Mouse (Mus musculus) G1E (cell line): ENCODE data around the gene Folr1. TPM values are rescaled to one million over a fixed set of nuclear protein-coding genes. Genes with fewer than 3 reads are reported as not detected.

Source experiments
- ATAC-seq: 2 replicates; pipeline ENCODE4 v1.8.0; 2016; ENCODE audit warnings: mild to moderate bottlenecking; ENCODE audit not compliant: insufficient number of reproducible peaks, poor library complexity, low FRiP score, severe bottlenecking; ENCODE audit errors: extremely low read depth
- DNase-seq: peaks from one replicate; pipeline ENCODE4 v3.0.0; 2012; ENCODE audit warnings: low spot score
- H3K27me3 ChIP-seq: 2 replicates; pipeline ENCODE4 v1.6.1; 2012; ENCODE audit warnings: mild to moderate bottlenecking, low read length, inconsistent platforms; ENCODE audit not compliant: insufficient read depth
- H3K36me3 ChIP-seq: replicated peaks from 2 replicates; pipeline ENCODE3; 2012; ENCODE audit warnings: mild to moderate bottlenecking, inconsistent platforms
- H3K4me1 ChIP-seq: 2 replicates; pipeline ENCODE4 v1.6.1; 2012; ENCODE audit warnings: low read depth, low read length, inconsistent platforms, mixed read lengths; ENCODE audit not compliant: insufficient read depth
- H3K4me3 ChIP-seq: 2 replicates; pipeline ENCODE4 v1.5.1; 2012; ENCODE audit warnings: low read depth, mild to moderate bottlenecking, inconsistent platforms, low read length, moderate library complexity, mixed read lengths
- H3K9me3 ChIP-seq: replicated peaks from 2 replicates; pipeline ENCODE4 v1.6.1; 2012; ENCODE audit warnings: inconsistent platforms
- CTCF ChIP-seq: IDR thresholded peaks from 2 replicates; pipeline ENCODE4 v1.5.1; 2012; ENCODE audit warnings: low read depth, low read length, inconsistent platforms, mixed read lengths
- GATA1 ChIP-seq: IDR thresholded peaks from 2 replicates; pipeline ENCODE4 v1.6.1; 2012; ENCODE audit warnings: borderline replicate concordance, low read length, inconsistent platforms, mixed read lengths
- GATA2 ChIP-seq: IDR thresholded peaks from 2 replicates; pipeline ENCODE4 v1.6.1; 2012; ENCODE audit warnings: low read depth, low read length, inconsistent platforms, borderline replicate concordance
- POLR2AphosphoS5 ChIP-seq: IDR thresholded peaks from 2 replicates; pipeline ENCODE4 v1.6.1; 2012; ENCODE audit warnings: low read depth, low read length, inconsistent platforms; ENCODE audit not compliant: insufficient replicate concordance
- TAL1 ChIP-seq: conservative IDR thresholded peaks from 2 replicates; pipeline ENCODE4 v1.6.1; 2012; ENCODE audit warnings: low read depth, low read length, inconsistent platforms, mixed read lengths
- polyA plus RNA-seq: library from polyadenylated mRNA; stranded (reverse); fragments of >175 nt; gene quantifications from 2 replicates; pipeline ENCODE4 v1.2.3, GENCODE M21; 2012
- total RNA-seq, 2 experiments: library from RNA; stranded (forward) in 1 of 2; stranded (reverse) in 1 of 2; fragments of 200-1000 nt in 1 of 2; fragments of >200 nt in 1 of 2; fragmentation: Nextera tagmentation in 1 of 2; gene quantifications; 2 replicates each; pipeline ENCODE4 v1.2.3; 2014 to 2017

Gene Folr1
- total and polyA plus RNA-seq, 3 experiments, result 0.22 TPM; not detected in 2

GRCm38 (mm10) chr7:101905561-101906286 is 35.1 kb upstream of the Folr1 start, which contains the start of gene Lamtor1:
Lamtor1 (plus strand) TSS chr7:101905904.
- H3K4me1 ChIP-seq, result peaks cover 48% of the 10 kb centered on the region
- H3K36me3 ChIP-seq, result peaks cover 64% of the 10 kb centered on the region
- no peaks in the 10 kb centered on the region for H3K9me3 ChIP-seq
- DNase-seq, result peak; percentile 94
- H3K27me3 ChIP-seq, result no peaks in the 10 kb centered on the region
- H3K4me3 ChIP-seq, result peak within 1 kb of the TSS; percentile 80
- peak; percentile 98 for ATAC-seq
- TF ChIP-seq POLR2AphosphoS5, result no peak
- TF ChIP-seq CTCF, result no peak
- no peak for TF ChIP-seq GATA1
- no peak for TF ChIP-seq TAL1
- TF ChIP-seq GATA2, result no peak

GRCm38 (mm10) chr7:101902846-101903245 is 32.3 kb upstream of the Folr1 start:
- peaks cover 64% of the 10 kb centered on the region for H3K36me3 ChIP-seq
- TF ChIP-seq CTCF, result no peak
- TF ChIP-seq GATA1, result no peak
- no peak for TF ChIP-seq GATA2
- TF ChIP-seq POLR2AphosphoS5, result no peak
- TF ChIP-seq TAL1, result no peak
- no peak for ATAC-seq
- H3K4me3 ChIP-seq, result no peak overlapping the region
- no peaks in the 10 kb centered on the region for H3K27me3 ChIP-seq
- DNase-seq, result no peak
- H3K9me3 ChIP-seq, result no peaks in the 10 kb centered on the region
- H3K4me1 ChIP-seq, result peaks cover 34% of the 10 kb centered on the region

GRCm38 (mm10) chr7:101901969-101902368 is 31.4 kb upstream of the Folr1 start:
- TF ChIP-seq TAL1 (no peak), GATA1 (no peak), POLR2AphosphoS5 (no peak), CTCF (no peak), GATA2 (no peak)
- no peak for DNase-seq
- no peaks in the 10 kb centered on the region for H3K27me3 ChIP-seq
- H3K4me3 ChIP-seq, result no peak overlapping the region
- H3K9me3 ChIP-seq, result no peaks in the 10 kb centered on the region
- no peak for ATAC-seq
- peaks cover 34% of the 10 kb centered on the region for H3K4me1 ChIP-seq
- peaks cover 60% of the 10 kb centered on the region for H3K36me3 ChIP-seq

DNA sequence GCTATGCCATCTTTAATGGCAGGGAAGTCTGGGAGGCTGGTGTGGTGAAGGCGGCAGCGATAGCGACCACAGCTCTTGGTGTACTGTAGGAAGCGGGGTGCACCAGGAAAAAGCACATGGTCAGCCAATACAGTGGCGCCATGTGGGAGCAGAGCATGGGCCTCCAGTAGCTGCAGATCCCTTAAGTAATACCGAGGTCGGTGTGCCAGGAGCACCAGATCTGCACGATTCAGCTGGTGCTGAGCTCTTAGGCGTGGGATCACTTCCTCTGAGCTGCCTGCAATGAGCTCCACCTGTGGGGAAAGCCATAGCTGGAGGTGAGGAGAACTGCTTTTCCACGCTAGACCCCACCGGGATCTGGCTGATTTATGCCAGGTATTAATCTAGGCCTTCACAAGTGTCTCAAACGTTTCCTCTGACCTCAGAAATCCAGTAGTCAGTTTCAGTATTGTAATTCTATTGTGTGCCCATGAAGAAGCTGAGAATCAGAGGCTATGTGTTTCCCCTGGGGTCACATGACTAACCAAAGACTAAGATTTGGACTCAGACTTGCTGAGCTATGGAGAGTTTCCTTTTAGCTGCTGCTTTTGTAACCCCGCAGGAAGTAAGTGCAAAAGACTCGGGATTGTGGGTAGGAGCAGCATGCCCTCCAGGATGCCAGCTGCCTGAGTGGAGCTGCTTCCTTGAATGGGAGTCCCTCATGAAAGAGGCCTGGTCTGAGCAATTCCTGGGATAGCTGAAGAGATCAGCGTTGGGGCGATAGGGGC is 29.9 kb upstream of the Folr1 start:
- Histone ChIP-seq H3K4me3 (no peak overlapping the region), H3K27me3 (no peaks in the 10 kb centered on the region), H3K36me3 (peaks cover 57% of the 10 kb centered on the region), H3K4me1 (peaks cover 26% of the 10 kb centered on the region), H3K9me3 (no peaks in the 10 kb centered on the region)
- DNase-seq (no peak), ATAC-seq (no peak)
- TF ChIP-seq GATA2, result no peak
- TF ChIP-seq POLR2AphosphoS5, result no peak
- no peak for TF ChIP-seq CTCF
- no peak for TF ChIP-seq TAL1
- TF ChIP-seq GATA1, result no peak

- Histone ChIP-seq H3K36me3 (peaks cover 38% of the 10 kb centered on the region), H3K4me3 (peak overlapping the region; percentile 73), H3K27me3 (no peaks in the 10 kb centered on the region), H3K4me1 (peaks cover 17% of the 10 kb centered on the region), H3K9me3 (no peaks in the 10 kb centered on the region)
- ATAC-seq, result peak; percentile 92
- TF ChIP-seq GATA2 (no peak), TAL1 (no peak), POLR2AphosphoS5 (no peak), CTCF (no peak)
- DNase-seq, result peak; percentile 96
Measured at GRCm38 (mm10) chr7:101896104-101897066, 25.8 kb upstream of the Folr1 start.

- Histone ChIP-seq H3K4me1 (peaks cover 19% of the 10 kb centered on the region), H3K27me3 (no peaks in the 10 kb centered on the region), H3K36me3 (peaks cover 31% of the 10 kb centered on the region), H3K9me3 (no peaks in the 10 kb centered on the region), H3K4me3 (peak overlapping the region; percentile 73)
- DNase-seq (no peak), ATAC-seq (no peak)
- no peak for TF ChIP-seq GATA2
- no peak for TF ChIP-seq TAL1
- no peak for TF ChIP-seq POLR2AphosphoS5
- TF ChIP-seq GATA1, result no peak
- no peak for TF ChIP-seq CTCF
Measured at GRCm38 (mm10) chr7:101895695-101896094, 25.1 kb upstream of the Folr1 start.
